Mouse (Mus musculus): ENCODE measurements around the gene Pofut2. TPM values are rescaled to one million over a fixed set of nuclear protein-coding genes. Genes with fewer than 3 reads are reported as not detected.
A peak's percentile ranks its signal among the peaks of the same experiment; 100 is the strongest.

The Pofut2 gene
- polyA plus RNA-seq, 1 experiment from 2014 or later = 84.2 TPM

- H3K27me3 ChIP-seq (replicated peaks; ENCODE audit: insufficient read depth, low read length) = no peaks in the 10 kb centered on the region
- 0 out of 2 replicates have a peak, but pooled peaks cover 6% of the 10 kb centered on the region for H3K36me3 ChIP-seq (ENCODE audit: insufficient read depth, low read length)
- no peaks in the 10 kb centered on the region for H3K9me3 ChIP-seq (ENCODE audit: low read length)
- H3K9ac ChIP-seq (replicated peaks; ENCODE audit: low read depth) = no peak overlapping the region
- no peak for ATAC-seq
- no peak overlapping the region for H3K4me3 ChIP-seq (ENCODE audit: low read depth, low read length)
- TF ChIP-seq EP300 (IDR thresholded peaks at IDR 0.05) = no peak
- TF ChIP-seq CTCF (IDR thresholded peaks at IDR 0.05) = no peak
- no peaks in the 10 kb centered on the region for H3K4me1 ChIP-seq (ENCODE audit: insufficient read depth, low read depth, low read length)
- H3K27ac ChIP-seq (ENCODE audit: low read length) = no peak overlapping the region
- 77% methylated on average over 8 of the region's 8 CpGs for WGBS
- no peak overlapping the region for H3K4me2 ChIP-seq (replicated peaks; ENCODE audit: low read depth, low read length)
- DNase-seq (ENCODE audit: low spot score) = no peak
Observed at GRCm38 (mm10) chr10:77300237-77300933, 41.4 kb downstream of the Pofut2 start.

GRCm38 (mm10) chr10:77300934-77301297 is 41.9 kb downstream of the Pofut2 start:
- no peak overlapping the region for H3K4me2 ChIP-seq (replicated peaks; ENCODE audit: low read depth, low read length)
- no peaks in the 10 kb centered on the region for H3K27me3 ChIP-seq (replicated peaks; ENCODE audit: insufficient read depth, low read length)
- H3K36me3 ChIP-seq (ENCODE audit: insufficient read depth, low read length) = 0 out of 2 replicates have a peak, but pooled peaks cover 6% of the 10 kb centered on the region
- H3K27ac ChIP-seq (ENCODE audit: low read length) = no peak overlapping the region
- WGBS = 73% methylated on average over 4 of the region's 4 CpGs
- H3K4me1 ChIP-seq (ENCODE audit: insufficient read depth, low read depth, low read length) = no peaks in the 10 kb centered on the region
- DNase-seq (ENCODE audit: low spot score) (no peak), ATAC-seq (no peak)
- TF ChIP-seq CTCF (IDR thresholded peaks at IDR 0.05) = no peak
- no peak for TF ChIP-seq EP300 (IDR thresholded peaks at IDR 0.05)
- no peak overlapping the region for H3K4me3 ChIP-seq (ENCODE audit: low read depth, low read length)
- no peak overlapping the region for H3K9ac ChIP-seq (replicated peaks; ENCODE audit: low read depth)
- H3K9me3 ChIP-seq (ENCODE audit: low read length) = no peaks in the 10 kb centered on the region

- no peaks in the 10 kb centered on the region for H3K9me3 ChIP-seq (ENCODE audit: low read length)
- no peak overlapping the region for H3K27ac ChIP-seq (ENCODE audit: low read length)
- DNase-seq (ENCODE audit: low spot score) = no peak
- H3K4me2 ChIP-seq (replicated peaks; ENCODE audit: low read depth, low read length) = no peak overlapping the region
- H3K4me3 ChIP-seq (ENCODE audit: low read depth, low read length) = no peak overlapping the region
- H3K9ac ChIP-seq (replicated peaks; ENCODE audit: low read depth) = no peak overlapping the region
- no peaks in the 10 kb centered on the region for H3K27me3 ChIP-seq (replicated peaks; ENCODE audit: insufficient read depth, low read length)
- no peak for ATAC-seq
- 87% methylated on average over 3 of the region's 3 CpGs for WGBS
- TF ChIP-seq CTCF (IDR thresholded peaks at IDR 0.05) (no peak), EP300 (IDR thresholded peaks at IDR 0.05) (no peak)
- H3K4me1 ChIP-seq (ENCODE audit: insufficient read depth, low read depth, low read length) = no peaks in the 10 kb centered on the region
- 0 out of 2 replicates have a peak, but pooled peaks cover 6% of the 10 kb centered on the region for H3K36me3 ChIP-seq (ENCODE audit: insufficient read depth, low read length)
Observed at GRCm38 (mm10) chr10:77304362-77304761, 45.3 kb downstream of the Pofut2 start.

- 63% methylated on average over 4 of the region's 4 CpGs for WGBS
- Histone ChIP-seq H3K4me3 (ENCODE audit: low read depth, low read length) (no peak overlapping the region), H3K9me3 (ENCODE audit: low read length) (no peaks in the 10 kb centered on the region), H3K27ac (ENCODE audit: low read length) (no peak overlapping the region), H3K4me2 (replicated peaks; ENCODE audit: low read depth, low read length) (no peak overlapping the region), H3K27me3 (replicated peaks; ENCODE audit: insufficient read depth, low read length) (no peaks in the 10 kb centered on the region), H3K36me3 (ENCODE audit: insufficient read depth, low read length) (0 out of 2 replicates have a peak, but pooled peaks cover 6% of the 10 kb centered on the region), H3K4me1 (ENCODE audit: insufficient read depth, low read depth, low read length) (no peaks in the 10 kb centered on the region), H3K9ac (replicated peaks; ENCODE audit: low read depth) (no peak overlapping the region)
- DNase-seq (ENCODE audit: low spot score) = no peak
- TF ChIP-seq EP300 (IDR thresholded peaks at IDR 0.05) (no peak), CTCF (IDR thresholded peaks at IDR 0.05) (no peak)
- ATAC-seq = no peak
Observed at GRCm38 (mm10) chr10:77304840-77305533, 46.0 kb downstream of the Pofut2 start.

- WGBS = 76% methylated on average over 8 of the region's 8 CpGs
- TF ChIP-seq EP300 (IDR thresholded peaks at IDR 0.05) (no peak), CTCF (IDR thresholded peaks at IDR 0.05) (no peak)
- ATAC-seq (no peak), DNase-seq (ENCODE audit: low spot score) (no peak)
- no peak overlapping the region for H3K27ac ChIP-seq (ENCODE audit: low read length)
- no peaks in the 10 kb centered on the region for H3K27me3 ChIP-seq (replicated peaks; ENCODE audit: insufficient read depth, low read length)
- no peak overlapping the region for H3K4me2 ChIP-seq (replicated peaks; ENCODE audit: low read depth, low read length)
- no peaks in the 10 kb centered on the region for H3K4me1 ChIP-seq (ENCODE audit: insufficient read depth, low read depth, low read length)
- H3K36me3 ChIP-seq (ENCODE audit: insufficient read depth, low read length) = 0 out of 2 replicates have a peak, but pooled peaks cover 6% of the 10 kb centered on the region
- no peaks in the 10 kb centered on the region for H3K9me3 ChIP-seq (ENCODE audit: low read length)
- H3K4me3 ChIP-seq (ENCODE audit: low read depth, low read length) = no peak overlapping the region
- H3K9ac ChIP-seq (replicated peaks; ENCODE audit: low read depth) = no peak overlapping the region
Observed at GRCm38 (mm10) chr10:77305766-77306165, 46.7 kb downstream of the Pofut2 start.

- H3K9me3 ChIP-seq (ENCODE audit: low read length) = no peaks in the 10 kb centered on the region
- DNase-seq (ENCODE audit: low spot score) = peak; percentile 13
- H3K9ac ChIP-seq (replicated peaks; ENCODE audit: low read depth) = no peak overlapping the region
- TF ChIP-seq CTCF (IDR thresholded peaks at IDR 0.05) (no peak), EP300 (IDR thresholded peaks at IDR 0.05) (no peak)
- H3K36me3 ChIP-seq (ENCODE audit: insufficient read depth, low read length) = no peaks in the 10 kb centered on the region
- H3K4me1 ChIP-seq (ENCODE audit: insufficient read depth, low read depth, low read length) = no peaks in the 10 kb centered on the region
- no peak overlapping the region for H3K4me3 ChIP-seq (ENCODE audit: low read depth, low read length)
- no peak for ATAC-seq
- WGBS = 47% methylated on average over 10 of the region's 10 CpGs
- no peak overlapping the region for H3K27ac ChIP-seq (ENCODE audit: low read length)
- no peaks in the 10 kb centered on the region for H3K27me3 ChIP-seq (replicated peaks; ENCODE audit: insufficient read depth, low read length)
- H3K4me2 ChIP-seq (replicated peaks; ENCODE audit: low read depth, low read length) = no peak overlapping the region
Observed at GRCm38 (mm10) chr10:77308978-77309377, 50.0 kb downstream of the Pofut2 start.
